Mouse (Mus musculus) left cerebral cortex, adult 2 months (tissue): ENCODE data around the gene Pmfbp1. TPM values are rescaled to one million over a fixed set of nuclear protein-coding genes. Genes with fewer than 3 reads are reported as not detected.

ENCODE experiments used
- DNase-seq, 2 experiments: peaks; one replicate each; pipeline ENCODE4 v3.0.0; 2021 to 2022; ENCODE audit warnings: low spot score in 2 of 2, mixed read lengths in 1 of 2; ENCODE audit errors: extremely low spot score in 1 of 2
- H3K27ac ChIP-seq: fragments of 200-600 bp; 2 replicates; pipeline ENCODE4 v1.8.1; 2022
- H3K4me3 ChIP-seq: fragments of 200-600 bp; 2 replicates; pipeline ENCODE4 v1.8.1; 2022
- CTCF ChIP-seq: fragments of 200-600 bp; IDR thresholded peaks from 2 replicates; pipeline ENCODE4 v1.8.1; 2022; ENCODE audit warnings: antibody characterized with exemption, mild to moderate bottlenecking, moderate library complexity
- intact Hi-C: fragments of 180-260 bp; cut with DNase I; formaldehyde crosslinking; loops from one replicate; pipeline ENCODE4 v1.15.1; 2025
- total RNA-seq, 2 experiments: library from RNA; stranded (reverse); gene quantifications; 2 replicates each; pipeline ENCODE4 v1.2.3; 2021

Pmfbp1 gene
- total RNA-seq, 2 experiments from 2014 or later: 0.32 to 0.42 TPM

DNA sequence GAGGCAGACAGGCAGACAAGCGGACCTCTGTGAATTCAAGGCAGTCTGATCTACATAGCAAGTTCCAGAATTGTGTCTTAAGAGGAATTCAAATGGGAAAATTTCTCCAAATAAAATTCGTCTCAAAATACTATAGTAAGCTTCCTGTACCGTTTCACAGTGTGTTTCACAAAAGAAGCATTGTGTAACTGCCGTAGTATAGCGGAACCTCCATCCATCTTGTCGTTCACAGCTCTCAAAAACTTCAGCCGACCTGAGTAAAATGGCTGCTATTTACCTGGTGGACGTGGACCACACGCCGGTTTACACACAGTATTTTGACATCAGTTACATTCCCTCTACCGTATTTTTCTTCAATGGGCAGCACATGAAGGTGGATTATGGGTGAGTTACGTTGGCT, 77.3 kb downstream of the Pmfbp1 start:
- Histone ChIP-seq H3K4me3 (no peak overlapping the region), H3K27ac (no peak overlapping the region)
- intact Hi-C loops: no loop called here
- DNase-seq: no peak
- no peak for TF ChIP-seq CTCF

GRCm38 (mm10) chr8:109576311-109576710, 82.5 kb downstream of the Pmfbp1 start:
- no peak for DNase-seq
- H3K27ac ChIP-seq: no peak overlapping the region
- TF ChIP-seq CTCF: no peak
- H3K4me3 ChIP-seq: no peak overlapping the region
- intact Hi-C loops: no loop called here

DNA sequence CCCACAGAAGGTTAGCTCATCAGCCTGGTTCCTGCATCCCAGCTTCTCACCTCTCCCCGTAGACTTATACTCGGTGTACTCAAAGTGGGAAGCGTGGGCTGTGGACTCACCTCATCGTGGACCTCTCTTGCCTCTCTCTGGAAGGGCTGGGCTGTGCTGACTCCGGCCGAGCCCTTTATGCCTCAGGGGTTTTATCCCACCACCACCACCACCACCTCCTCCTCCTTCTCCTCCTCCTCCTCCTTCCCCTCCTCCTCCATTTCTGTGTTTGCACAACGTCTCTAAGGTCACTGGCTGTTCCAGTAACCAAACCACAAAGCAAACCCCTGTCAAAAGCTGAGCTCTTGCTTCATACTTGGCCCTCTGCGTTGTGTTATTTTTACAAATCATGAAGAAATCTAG, 85.1 kb downstream of the Pmfbp1 start, which contains the start of gene Hp:
Hp (minus strand) TSS at position 273 of the 402 bp plus-strand sequence.
- Histone ChIP-seq H3K4me3 (no peak within 1 kb of the TSS), H3K27ac (no peak within 1 kb of the TSS)
- no peak for DNase-seq

GRCm38 (mm10) chr8:109584293-109584692, 90.5 kb downstream of the Pmfbp1 start:
- DNase-seq: no peak
- H3K27ac ChIP-seq: no peak overlapping the region
- no peak for TF ChIP-seq CTCF
- H3K4me3 ChIP-seq: no peak overlapping the region
- intact Hi-C loops: no loop called here

More for the DNA sequence above, 85.1 kb downstream of the Pmfbp1 start, which contains the start of gene Hp:
- intact Hi-C loops: no loop called here
- no peak for TF ChIP-seq CTCF

DNA sequence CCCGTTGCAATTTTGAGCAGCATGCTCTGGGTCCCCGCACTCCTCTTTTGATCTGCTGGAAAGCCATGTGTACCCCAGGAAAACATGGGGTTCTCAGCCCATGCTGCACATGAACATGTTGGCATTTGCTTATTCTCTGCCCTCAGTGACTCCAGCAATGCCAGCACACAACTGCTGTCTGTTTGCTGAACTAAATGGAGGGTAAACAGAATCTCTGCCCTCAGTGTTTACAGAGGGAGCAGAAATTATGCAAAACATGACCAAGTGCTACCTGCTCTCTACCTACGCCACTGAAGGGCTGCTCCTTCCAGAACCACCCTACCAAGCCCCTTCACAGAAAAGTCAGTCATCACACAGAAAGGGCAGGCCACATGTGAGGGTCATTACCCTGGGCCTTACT, 91.0 kb downstream of the Pmfbp1 start:
- intact Hi-C loops: no loop called here
- TF ChIP-seq CTCF: no peak
- no peak overlapping the region for H3K4me3 ChIP-seq
- DNase-seq: no peak
- H3K27ac ChIP-seq: no peak overlapping the region

DNA sequence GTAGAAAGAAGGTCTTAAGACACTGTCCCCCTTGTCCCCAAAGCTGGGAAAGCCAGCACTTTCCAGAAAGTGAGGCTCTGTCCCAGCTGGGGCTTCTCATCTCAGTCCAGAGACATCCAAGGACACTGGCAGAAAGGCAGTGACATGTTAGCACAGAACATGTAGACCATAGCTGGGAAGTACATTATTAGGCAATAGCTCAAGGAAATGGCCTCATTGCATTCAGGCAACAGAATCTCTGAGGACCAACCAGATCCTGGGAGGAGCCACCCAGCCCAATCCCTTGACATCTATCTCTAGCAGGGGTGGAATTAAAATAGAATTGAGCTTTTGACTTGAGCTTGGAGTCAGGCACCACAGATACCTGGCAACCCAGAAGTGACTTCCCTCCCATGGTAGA, 91.8 kb downstream of the Pmfbp1 start:
- DNase-seq: no peak
- Histone ChIP-seq H3K27ac (no peak overlapping the region), H3K4me3 (no peak overlapping the region)
- no peak for TF ChIP-seq CTCF
- intact Hi-C loops: no loop called here

DNA sequence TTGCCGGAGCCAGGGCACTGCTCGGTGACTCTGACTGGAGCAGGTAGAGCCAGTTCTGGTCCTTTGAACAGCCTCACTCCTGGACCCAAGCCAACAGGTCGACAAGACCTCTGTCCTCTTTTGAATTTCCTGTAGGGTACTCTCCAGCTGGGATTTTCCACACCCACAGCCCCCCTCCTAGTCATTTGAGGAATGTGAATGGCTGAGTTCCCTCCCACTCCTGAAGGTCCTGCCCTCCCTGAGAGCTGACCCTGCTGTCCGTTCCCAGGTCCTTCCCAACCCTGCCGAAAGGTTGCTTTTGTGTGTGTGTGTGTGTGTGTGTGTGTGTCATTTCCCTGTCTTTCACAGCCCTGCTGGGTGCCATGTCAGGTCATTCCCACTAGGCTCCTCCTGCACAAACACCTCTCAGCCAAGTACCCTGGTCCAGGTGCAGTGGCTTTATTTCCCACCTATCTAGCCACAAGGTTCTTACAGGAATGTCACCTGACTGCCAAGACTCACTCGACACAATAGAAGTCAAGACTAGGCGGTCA, 93.2 kb downstream of the Pmfbp1 start:
- no peak for TF ChIP-seq CTCF
- no peak overlapping the region for H3K27ac ChIP-seq
- no peak overlapping the region for H3K4me3 ChIP-seq
- no peak for DNase-seq
- intact Hi-C loops: no loop called here

DNA sequence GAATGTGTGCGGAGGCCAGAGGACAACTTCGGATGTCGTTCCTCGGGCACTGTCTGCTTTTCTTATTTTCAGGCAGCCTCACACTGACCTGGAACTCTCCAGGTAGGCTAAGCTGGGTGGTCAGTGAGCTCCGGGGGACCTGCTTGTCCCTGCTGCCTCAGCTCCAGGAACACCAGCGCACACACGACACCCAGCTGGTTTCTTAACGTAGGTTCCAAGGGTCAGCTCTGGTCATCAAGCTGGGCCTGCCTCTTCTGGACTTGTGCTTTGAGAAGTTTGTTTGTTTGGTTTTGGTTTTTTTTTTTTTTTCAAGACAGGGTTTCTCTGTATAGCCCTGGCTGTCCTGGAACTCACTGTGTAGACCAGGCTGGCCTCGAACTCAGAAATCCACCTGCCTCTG, 97.1 kb downstream of the Pmfbp1 start:
- no peak overlapping the region for H3K4me3 ChIP-seq
- DNase-seq: no peak
- TF ChIP-seq CTCF: no peak
- no peak overlapping the region for H3K27ac ChIP-seq
- intact Hi-C loops: no loop called here

DNA sequence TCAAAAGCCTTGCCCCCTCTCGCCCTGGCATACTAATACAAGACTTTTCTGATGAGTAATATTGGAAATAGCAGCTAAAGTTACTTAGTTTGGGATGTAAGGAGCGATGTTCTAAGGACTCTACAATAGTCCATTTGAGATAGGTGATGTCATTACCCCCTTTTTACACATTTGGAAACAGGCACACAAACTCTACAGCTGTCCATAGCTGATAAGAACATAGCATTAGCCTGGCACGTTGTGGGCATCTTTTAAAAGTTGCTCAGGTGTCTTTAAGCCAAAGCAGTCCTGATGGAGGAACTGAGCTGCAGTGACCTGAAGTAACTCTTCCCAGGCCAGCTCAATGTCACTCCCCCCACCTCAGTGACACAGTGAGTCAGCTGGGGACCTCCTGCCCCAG, 97.5 kb downstream of the Pmfbp1 start:
- intact Hi-C loops: no loop called here
- no peak for DNase-seq
- TF ChIP-seq CTCF: no peak

DNA sequence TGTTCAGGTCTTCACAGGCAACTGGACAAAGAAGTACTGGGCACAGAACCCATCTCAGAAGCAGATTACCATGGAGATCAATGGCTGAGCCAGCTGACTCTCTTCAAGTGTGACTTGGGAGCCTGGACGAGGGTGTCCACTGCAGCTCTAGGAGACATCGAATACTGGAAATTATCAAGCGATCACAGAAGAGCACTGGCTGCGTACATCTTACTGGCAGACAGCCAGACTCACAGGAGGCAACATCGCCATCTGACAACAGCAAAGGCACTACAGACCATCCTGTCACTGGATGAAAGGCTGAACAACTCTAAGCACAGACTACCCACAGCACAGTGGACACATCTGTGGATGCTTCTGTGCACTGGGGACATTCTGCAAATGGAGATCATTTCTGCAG, 98.3 kb downstream of the Pmfbp1 start:
- no peak for DNase-seq
- intact Hi-C loops: no loop called here
- TF ChIP-seq CTCF: no peak
- Histone ChIP-seq H3K27ac (no peak overlapping the region), H3K4me3 (no peak overlapping the region)

More for the DNA sequence above, 97.5 kb downstream of the Pmfbp1 start:
- no peak overlapping the region for H3K4me3 ChIP-seq
- H3K27ac ChIP-seq: no peak overlapping the region

Other genes with a start within 250 kb of the Pmfbp1 start
- 10 to 100 TPM; 31.0 to 31.1 TPM for gene Dhx38, start 71.8 kb downstream of the Pmfbp1 start, total RNA-seq
- gene Txnl4b, start 71.9 kb downstream of the Pmfbp1 start, total RNA-seq: 10 to 100 TPM; 14.8 to 16.2 TPM
- gene Hp, start 85.1 kb downstream of the Pmfbp1 start, total RNA-seq: not detected
- gene Dhodh, start 114.6 kb downstream of the Pmfbp1 start, total RNA-seq: 10 to 100 TPM; 14.0 to 18.6 TPM
- gene Pkd1l3, start 120.5 kb downstream of the Pmfbp1 start, total RNA-seq: under 1 TPM; 0.68 to 0.91 TPM
- gene Ist1, start 199.2 kb downstream of the Pmfbp1 start, total RNA-seq: 10 to 100 TPM; 70.0 to 72.1 TPM
- gene Zfp821, start 211.5 kb downstream of the Pmfbp1 start, total RNA-seq: 10 to 100 TPM; 41.7 to 46.5 TPM
- gene Atxn1l, start 243.7 kb downstream of the Pmfbp1 start, total RNA-seq: 10 to 100 TPM; 34.8 to 39.1 TPM